Mouse (Mus musculus) fat pad, adult 2 months (tissue): Measurements from ENCODE around the gene Fam136a.
"Not testable (repeated sequence)": the region's sequence is repeated elsewhere in the genome, so short reads cannot be mapped to it uniquely, and the experiment has no call there.

Source experiments
- DNase-seq: peaks from one replicate; pipeline ENCODE4 v3.0.0-alpha.2; 2011; ENCODE audit warnings: low read depth, low spot score; ENCODE audit errors: extremely low read depth

The Fam136a gene

DNA sequence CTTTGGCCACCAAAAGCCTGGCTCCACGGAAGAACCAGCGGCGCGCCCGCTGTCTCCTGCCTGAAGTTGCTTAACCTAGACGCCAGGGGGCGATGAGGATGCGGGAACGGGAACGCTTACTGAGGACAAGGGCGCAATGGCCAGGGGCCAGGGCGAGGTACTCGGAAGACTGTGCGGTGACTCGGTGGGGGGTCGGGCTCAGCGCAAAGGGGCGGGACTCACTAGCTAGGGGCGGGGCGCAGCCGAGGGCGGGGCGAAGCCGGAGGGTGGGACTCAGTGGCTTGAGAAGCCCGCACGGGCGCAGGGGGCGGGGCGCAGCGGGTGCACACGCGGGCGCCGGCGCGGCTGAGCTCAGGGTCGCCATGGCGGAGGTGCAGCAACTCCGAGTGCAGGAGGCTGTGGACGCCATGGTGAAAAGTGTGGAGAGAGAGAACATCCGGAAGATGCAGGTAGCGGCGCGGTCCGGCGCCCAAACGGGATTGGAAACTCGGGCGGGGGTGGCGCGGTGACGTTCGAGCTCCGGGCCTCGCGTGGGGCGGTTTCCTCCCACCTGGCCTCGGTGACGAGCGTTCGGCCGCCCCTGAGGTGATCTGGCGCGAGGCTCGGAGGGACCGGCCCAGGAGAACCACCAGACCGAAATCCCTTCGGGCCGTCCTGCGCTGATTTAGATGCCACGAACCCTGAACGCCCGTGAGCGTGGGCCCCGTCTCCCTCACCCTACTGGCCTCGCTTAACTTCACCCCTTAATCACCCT lies at the start of gene Fam136a:
Fam136a (plus strand) TSS at position 276 of the 754 bp plus-strand sequence.
- DNase-seq = peak; percentile 69

DNA sequence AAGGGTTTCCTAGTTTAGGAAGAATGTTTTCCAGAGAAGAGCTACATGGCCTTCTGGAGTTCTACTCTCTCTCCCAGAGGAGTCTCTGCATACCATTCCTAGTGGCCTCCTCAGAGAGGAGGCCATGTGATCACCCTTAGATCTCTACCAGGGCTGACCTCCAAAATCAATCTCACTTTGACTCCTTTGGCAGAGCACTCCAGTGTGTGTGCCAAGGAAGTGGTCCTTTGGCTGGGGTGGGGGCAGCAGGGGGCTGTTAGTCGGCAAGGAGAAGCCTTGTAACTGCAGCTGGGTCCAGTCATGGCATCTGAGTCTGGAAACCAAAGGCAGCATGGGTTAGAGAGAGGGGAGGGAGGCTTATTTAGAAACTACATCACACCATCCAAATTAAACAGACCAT lies 48.4 kb upstream of the Fam136a start:
- DNase-seq = no peak

DNA sequence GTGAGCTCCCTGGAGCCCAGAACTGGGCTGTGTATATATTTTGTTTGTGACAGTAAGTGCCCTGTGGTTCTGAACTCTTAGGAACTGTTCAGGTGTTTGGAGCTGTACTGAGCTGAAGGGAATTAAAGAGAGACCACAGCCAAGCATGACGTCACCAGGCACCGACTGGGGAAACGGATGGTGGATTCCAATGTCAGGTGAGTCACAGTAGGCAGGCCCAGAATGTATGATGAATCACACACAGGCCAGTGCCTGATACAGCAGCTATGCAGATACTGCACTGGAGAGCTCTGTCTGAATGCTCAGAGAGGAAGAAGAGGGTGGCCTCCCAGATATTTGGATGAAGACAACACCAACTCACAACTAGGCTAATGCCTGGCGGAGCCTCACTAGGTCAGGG lies 46.6 kb upstream of the Fam136a start:
- DNase-seq = no peak

DNA sequence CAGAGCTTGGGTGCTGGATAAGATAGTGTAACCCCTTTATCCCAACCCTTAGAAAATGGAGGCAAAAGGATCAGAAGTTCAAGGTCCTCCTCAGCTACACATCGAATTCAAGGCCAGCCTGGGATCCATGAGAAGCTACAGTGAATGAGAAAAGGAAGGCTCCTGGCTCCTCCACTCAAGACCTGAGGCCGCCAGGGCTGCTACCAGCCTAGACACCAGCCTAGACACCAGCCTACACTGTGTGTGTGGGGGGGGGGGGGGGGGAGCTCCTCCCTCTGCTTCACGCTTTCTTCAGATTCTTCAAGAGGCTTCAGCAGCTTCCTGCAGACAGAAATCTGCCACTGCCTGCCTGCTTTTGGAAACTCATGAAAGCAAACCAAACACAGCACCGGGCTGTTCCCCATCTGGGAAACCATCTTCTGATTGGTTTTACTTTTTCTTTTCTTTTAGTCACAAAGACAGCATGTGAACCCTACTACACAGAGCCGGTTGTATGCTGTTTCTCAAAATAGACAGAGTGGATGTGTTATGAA lies 43.3 kb upstream of the Fam136a start:
- DNase-seq = no peak

DNA sequence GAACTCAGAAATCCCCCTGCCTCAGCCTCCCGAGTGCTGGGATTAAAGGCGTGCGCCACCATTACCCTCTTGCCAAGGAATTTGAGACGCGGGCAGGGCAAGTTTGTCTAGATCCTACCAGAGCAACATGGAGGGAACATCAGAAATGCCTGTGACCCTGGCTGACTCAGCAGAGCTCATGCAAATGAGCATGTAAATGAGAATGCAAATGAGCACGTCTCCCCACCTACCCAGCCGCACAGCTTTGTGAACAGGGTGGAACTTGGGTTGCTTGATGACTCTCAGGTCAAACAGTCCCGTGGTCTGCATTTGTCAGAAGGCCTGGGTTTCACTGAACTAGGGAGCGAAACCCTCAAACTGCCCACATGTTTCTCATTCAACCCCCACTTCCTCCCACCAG lies 42.5 kb upstream of the Fam136a start:
- no peak for DNase-seq

DNA sequence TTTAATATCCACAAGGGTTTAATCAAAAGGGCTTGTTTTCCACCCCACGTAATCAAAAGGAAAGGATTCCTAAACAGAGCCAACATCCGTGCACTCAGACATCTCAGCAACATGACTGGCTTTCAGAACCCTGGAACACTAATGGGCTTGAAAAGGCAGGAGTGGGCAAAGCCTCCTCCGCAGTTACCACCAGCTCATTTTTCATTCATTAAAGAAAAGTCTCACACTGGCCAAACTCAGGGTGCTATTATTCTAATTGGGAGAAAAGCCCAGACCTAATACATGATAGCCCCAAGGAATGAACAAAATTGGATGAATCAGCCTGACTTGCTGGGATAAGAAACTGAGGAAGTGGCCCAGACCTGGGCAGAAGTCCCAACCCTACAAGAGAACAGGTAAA lies 41.0 kb upstream of the Fam136a start:
- peak; percentile 47 for DNase-seq

DNA sequence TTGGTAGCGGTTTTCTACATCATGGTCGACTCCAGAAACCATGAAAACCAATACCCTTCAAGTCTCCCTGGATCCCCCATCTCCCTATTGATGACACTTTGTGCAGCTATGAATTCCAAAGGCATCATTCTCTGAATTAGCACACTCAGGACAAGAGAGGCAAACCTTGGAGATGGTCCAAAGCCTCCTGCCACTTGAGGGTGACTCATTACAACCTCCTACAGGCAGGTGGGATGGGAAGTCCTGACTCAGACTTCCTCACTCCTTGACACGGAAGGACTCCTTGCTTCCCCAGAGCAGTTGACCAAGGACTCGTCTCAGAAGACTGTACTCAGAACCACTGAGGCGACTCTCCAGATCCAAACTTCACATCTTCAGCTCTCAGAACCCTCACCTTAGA lies 39.8 kb upstream of the Fam136a start:
- DNase-seq = no peak

DNA sequence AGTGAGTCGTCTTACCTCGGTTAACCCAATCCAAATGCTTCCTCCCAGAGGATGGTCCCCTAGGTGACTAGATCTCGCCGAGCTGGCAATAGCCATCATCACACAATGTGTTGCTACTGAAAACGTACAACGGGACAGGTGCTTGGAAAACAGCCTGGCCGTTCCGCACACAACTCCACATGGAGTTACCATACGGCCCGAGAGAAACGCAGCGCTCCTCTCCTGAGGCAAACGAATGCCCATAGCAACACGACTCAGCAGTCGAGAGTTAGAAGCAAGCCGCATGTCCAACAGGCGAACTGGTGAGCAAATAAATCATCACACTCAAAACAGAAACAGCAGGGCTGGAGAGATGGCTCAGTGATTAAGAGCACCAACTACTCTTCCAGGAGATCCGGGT lies 38.6 kb upstream of the Fam136a start:
- DNase-seq = no peak

DNA sequence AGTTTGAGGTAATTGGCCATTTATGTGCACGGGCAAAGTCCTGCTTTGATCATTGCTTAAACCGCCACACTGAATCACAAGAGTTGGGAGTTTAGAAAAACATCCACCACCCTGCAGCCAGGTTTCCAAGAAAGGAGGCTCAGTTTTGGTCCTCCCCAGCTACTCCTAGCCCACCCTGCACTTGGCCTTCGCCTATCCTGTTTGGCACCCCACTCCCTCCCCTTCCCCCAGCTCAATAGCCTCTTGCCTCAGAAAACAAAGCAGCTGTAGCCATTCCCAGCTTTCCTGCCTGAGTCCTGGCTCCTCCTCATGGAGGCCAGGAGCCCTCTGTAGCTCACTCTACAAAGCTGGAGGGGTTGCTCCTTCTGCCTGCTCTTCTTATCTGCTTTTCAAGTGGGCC lies 37.1 kb upstream of the Fam136a start:
- no peak for DNase-seq

DNA sequence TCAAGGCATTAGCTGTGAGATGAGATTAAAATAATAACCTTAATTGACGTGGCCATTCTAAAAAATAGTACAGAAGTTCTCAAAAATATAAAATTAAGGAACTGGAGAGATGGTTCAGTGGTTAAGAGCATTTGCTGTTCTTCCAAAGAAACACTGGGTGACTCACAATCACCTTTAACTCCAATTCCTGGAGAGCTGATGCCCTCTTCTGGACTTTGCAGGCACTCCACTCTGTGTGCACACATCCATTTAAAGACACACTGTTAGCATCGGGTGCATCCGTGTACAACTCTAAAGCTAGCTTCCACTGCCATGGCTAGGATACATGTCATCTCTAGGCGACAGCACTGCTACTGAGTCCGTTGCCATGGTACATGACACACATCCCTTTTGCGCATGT lies 35.5 kb upstream of the Fam136a start:
- no peak for DNase-seq

DNA sequence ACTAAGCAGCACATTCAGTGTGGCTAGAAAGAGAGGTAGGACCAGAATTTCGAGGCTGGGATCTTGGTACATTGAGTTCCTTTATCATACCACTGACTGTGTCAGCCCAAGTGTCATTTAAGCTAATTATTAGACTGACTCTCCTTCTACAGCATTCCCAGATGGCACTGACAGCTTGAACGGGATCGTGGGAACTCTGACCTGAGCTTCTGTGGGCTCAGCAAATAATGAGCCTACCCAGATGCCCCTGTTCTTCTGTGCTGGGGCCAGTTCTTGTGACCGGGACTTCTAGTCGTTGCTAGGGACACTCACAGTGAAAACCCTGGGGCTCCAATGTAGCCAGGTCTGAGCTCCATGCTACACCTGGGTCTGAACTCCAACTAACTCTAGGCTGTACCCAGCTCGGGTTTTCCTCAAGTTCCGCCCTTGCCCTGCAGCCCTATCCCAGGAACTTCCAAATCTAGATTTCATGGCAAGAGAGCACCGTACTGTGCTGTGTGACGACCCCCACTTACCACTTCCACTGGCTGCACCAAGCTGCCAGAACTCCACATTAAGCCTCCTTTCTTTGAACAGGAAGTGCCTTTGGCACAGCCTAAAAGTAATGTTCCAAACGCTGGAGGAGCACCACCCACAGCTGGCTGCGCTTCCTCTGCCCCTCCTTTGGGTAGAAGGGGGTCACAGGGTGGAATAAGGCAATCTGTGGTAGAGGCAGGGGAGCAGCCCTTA lies 30.2 kb upstream of the Fam136a start:
- no peak for DNase-seq

DNA sequence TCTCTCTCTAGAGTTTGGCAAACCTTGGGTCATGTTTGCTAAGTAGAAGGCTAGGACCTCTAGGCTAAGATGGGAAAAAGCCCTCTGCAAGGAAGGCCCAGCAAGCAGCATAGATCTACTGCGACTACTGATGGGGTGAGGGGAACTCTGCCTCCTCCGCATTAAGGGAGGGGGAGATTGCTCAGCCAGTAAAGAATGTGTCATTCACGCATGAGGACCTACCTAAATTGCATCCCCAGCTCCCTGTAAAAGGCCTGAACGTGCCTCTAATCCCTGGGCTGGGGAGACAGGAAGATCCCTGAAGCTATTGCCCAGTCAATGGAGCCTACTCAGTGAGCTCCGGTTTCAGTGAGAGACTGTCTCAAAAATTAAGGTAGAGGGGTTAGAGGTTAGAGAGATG lies 29.6 kb upstream of the Fam136a start:
- no peak for DNase-seq

DNA sequence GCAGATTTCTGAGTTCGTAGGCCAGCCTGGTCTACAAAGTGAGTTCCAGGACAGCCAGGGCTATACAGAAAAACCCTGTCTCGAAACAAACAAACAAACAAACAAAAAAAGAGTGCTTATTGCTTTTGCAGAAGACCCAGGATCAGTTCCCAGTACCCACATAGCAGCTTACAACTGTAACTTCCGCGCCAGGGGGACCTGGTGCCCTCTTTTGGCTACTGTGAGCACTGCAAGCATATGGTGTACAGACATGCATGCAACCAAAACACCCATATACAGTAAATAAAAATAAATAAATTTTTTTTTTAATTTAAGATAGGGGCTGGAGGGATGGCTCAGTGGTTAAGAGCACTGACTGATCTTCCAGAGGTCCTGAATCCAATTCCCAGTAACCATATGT lies 29.1 kb upstream of the Fam136a start:
- DNase-seq = not testable (repeated sequence)

DNA sequence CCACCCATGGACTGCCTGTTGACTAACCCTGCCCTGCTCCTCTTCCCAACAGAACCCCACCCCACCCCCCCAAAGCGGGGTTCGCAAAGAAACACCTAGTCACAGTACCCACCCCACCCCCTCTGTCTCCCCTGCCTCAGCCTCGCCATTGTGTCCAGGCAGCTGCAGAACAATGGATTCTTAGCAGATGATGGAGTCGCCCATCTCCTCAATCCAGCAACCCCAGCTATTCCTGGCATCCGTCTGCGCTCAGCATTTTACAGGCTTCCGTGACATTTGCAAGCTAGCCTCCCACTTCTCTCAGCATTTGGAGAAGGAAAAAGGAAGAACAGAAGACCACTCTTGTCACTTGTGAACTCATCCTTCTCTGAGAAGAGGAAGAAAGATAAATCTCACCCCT lies 21.8 kb upstream of the Fam136a start:
- DNase-seq = no peak

DNA sequence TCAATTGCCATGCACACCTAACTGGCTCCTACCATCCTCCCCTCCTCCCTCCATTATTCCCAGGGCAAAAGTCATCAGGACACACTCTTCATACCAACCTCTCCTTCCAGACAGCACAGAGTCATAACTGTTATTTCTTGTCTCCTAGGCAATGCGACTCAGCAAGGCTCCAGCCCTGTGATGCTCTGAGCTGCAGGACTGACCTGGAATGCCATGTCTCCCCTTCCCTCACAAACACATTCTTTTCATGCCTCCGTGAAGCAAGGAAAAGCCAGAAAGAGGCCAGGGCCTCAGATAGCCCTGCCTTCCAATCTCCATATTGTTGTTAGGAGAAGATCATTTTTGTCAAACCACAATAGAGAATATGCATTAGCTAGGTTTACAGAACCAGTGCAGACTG lies 19.4 kb upstream of the Fam136a start:
- DNase-seq = no peak

DNA sequence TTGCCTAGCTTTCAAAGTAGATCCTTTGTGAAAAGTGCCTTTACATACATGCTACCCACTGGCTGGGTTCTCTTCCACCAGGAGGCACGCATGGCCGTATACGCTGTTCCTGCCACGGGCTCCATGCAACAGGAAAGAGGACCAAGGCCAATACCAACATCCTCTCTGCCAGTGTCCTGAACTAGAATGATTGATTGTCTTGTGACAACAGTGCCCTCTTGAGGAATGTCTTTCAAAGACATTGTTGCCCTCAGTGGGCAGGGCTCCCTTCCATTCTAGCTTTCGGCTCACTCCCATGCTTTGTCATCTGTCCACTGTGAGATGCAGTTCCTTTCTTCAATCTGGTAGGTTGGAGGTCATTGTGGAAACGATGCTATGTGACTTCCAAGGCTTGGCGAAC lies 16.2 kb upstream of the Fam136a start:
- DNase-seq = no peak

DNA sequence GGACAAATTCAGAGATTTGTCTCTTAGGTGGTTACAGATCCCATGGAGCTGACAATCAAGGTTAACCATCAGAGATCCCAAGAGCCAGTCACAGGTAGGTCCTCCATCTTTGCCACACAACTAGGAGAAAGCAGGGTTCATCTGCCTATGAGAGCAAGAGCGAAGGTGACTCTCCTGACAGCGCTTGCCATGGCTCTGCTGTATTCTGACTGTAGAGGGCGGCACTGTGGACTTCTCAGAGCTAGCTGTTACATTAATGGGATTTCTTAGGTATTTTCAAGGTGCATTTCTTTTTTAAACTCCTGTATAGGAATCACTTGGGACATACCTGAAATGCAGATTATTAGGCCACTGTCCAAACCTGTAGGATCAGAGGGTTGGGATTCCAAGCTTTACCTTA lies 10.5 kb upstream of the Fam136a start:
- DNase-seq = no peak

DNA sequence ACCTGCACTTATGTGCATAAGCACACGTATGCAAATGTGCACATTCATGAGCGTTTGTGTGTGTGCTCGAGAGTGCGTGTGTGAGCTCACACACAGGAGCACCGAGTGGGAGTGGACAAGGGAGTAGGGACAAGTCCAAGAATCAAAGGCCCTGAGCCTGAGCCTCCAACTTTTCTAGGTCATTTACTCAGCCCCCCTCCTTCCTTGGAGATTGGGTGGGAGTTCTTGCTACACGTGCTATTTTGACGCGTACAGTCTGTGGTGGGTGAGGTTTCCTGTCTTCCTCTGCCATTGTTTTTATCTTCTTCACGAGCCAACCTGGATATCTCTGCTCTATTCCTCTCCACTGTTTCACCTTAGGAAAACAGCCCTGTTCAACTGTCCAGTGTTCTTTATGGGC lies 8.5 kb upstream of the Fam136a start:
- no peak for DNase-seq

DNA sequence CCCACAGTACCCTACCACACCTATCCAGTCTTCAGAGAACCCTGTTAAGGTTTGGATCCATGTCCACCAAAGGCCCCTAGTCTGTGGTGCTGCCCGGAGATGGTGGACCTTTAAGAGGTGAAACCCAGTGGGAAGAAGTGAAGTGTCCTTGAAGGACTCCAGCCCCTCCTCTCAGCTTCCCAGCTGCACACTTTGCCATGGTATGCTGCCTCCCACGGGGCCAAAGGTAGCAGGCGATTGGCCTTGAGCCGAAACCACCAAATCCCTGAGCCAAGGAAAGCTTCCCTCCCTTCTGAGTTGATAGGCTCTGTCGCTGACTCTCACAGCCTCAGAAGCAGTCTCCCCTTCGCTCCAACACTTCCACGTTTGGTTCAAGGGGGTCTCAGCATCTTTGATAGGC lies 4.8 kb upstream of the Fam136a start:
- no peak for DNase-seq

DNA sequence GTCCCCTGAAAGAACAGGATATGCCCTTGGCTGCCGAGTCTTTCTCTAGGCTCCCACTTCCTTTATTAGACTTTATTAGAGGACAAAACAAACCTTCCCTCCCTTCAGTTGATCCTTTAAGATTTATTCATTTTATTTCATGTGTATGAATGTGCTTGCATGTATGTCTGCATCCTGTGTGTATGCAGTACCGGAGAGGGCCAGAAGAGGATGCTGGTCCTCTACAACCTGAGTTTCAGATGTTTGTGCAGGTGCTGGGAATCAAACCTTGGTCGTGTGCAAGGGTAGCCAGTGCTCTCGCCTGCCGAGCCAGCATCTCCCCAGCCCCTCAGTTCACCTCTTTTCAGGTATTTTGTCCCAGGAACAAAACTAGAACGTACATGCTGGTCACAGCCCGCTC lies 4.1 kb upstream of the Fam136a start:
- no peak for DNase-seq

DNA sequence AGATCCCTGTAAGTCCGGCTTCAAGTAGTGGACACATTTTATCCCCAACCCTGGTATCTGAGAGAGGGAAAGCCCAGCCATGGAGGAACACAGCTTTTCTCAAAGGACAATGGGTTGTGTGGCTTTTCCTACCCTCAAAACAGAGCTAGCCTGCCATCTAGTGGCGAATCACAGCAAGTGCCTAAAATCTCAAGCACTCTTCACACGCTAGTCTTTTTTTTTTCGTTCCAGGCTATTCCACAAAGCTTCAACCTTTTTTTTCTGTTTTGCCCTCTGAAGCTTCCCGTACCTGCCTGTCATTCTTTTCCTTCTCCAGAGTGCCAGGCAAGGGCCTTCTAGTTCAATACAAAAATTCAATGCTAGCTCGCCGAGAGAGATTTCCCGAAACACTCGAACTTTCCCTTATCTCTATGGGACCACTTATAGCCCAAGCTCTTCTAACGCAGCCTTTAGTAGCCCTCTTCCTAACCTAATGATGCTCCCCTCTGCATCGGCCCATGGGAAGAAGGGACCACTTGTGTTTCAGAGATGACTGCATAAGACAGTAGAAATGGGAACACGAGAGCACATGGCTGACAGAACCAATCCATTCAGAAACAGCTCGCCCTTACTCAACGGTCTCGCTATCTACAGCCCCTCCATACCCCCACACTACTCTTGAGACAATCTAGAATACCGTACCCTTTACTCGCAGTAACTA lies 854 bp upstream of the Fam136a start:
- DNase-seq = no peak
